Mouse (Mus musculus) neural tube, embryonic 13.5 days (tissue): ENCODE measurements around the gene Mpp6. TPM values are rescaled to one million over a fixed set of nuclear protein-coding genes. Genes with fewer than 3 reads are reported as not detected.

ENCODE experiments used
- ATAC-seq: fragments of 200-750 bp; cut with Nextera tagmentation; 2 replicates; pipeline ENCODE4 v1.8.0; 2017; ENCODE audit warnings: low read depth, mild to moderate bottlenecking, moderate TSS enrichment, moderate library complexity
- H3K27ac ChIP-seq: fragments of 300-500 bp; sonication (generic); replicated peaks from 2 replicates; pipeline ENCODE4 v1.5.1; 2015; ENCODE audit warnings: moderate library complexity, mild to moderate bottlenecking, inconsistent platforms
- H3K27me3 ChIP-seq: fragments of 300-500 bp; sonication (generic); 2 replicates; pipeline ENCODE4 v1.6.1; 2015; ENCODE audit warnings: mild to moderate bottlenecking, inconsistent platforms
- H3K36me3 ChIP-seq: fragments of 300-500 bp; sonication (generic); 2 replicates; pipeline ENCODE4 v1.6.1; 2015; ENCODE audit warnings: mild to moderate bottlenecking, inconsistent platforms
- H3K4me1 ChIP-seq: fragments of 300-500 bp; sonication (generic); replicated peaks from 2 replicates; pipeline ENCODE4 v1.6.1; 2015; ENCODE audit warnings: inconsistent platforms
- H3K4me2 ChIP-seq: fragments of 300-500 bp; sonication (generic); 2 replicates; pipeline ENCODE4 v1.6.1; 2015; ENCODE audit warnings: inconsistent platforms, mild to moderate bottlenecking, moderate library complexity
- H3K4me3 ChIP-seq: fragments of 300-500 bp; sonication (generic); 2 replicates; pipeline ENCODE4 v1.5.1; 2015; ENCODE audit warnings: mild to moderate bottlenecking, inconsistent platforms
- H3K9ac ChIP-seq: fragments of 300-500 bp; sonication (generic); 2 replicates; pipeline ENCODE4 v1.6.1; 2015; ENCODE audit warnings: moderate library complexity, mild to moderate bottlenecking, inconsistent platforms
- H3K9me3 ChIP-seq: fragments of 300-500 bp; sonication (generic); 2 replicates; pipeline ENCODE4 v1.6.1; 2016; ENCODE audit warnings: inconsistent platforms
- WGBS: fragments of 180-500 bp; shearing (Covaris S2); methylation state at CpG from one replicate; pipeline ENCODE4 v1.1.7; 2015; 5-methylcytosine and 5-hydroxymethylcytosine counted together
- polyA plus RNA-seq: library from polyadenylated mRNA; unstranded; fragments of >200 nt; fragmentation: Nextera tagmentation; extraction: Ambion mirVana; gene quantifications from 2 replicates; pipeline ENCODE4 v1.2.1, GENCODE M21; 2015

Mpp6 gene
- polyA plus RNA-seq, 1 experiment from 2014 or later: 59.5 TPM

GRCm38 (mm10) chr6:50237963-50238362 lies 127.9 kb downstream of the Mpp6 start:
- Histone ChIP-seq H3K4me3 (no peak overlapping the region), H3K27me3 (no peaks in the 10 kb centered on the region), H3K27ac (no peak overlapping the region), H3K9ac (no peak overlapping the region), H3K4me2 (no peak overlapping the region), H3K36me3 (peaks cover 4% of the 10 kb centered on the region; the same call in 1 of the 2 replicates), H3K9me3 (no peaks in the 10 kb centered on the region), H3K4me1 (no peaks in the 10 kb centered on the region)
- ATAC-seq: no peak
- WGBS: 80% methylated on average over 2 of the region's 2 CpGs

GRCm38 (mm10) chr6:50239902-50240301 lies 129.9 kb downstream of the Mpp6 start:
- Histone ChIP-seq H3K27me3 (no peaks in the 10 kb centered on the region), H3K4me2 (no peak overlapping the region), H3K4me1 (0 out of 2 replicates have a peak, but pooled peaks cover 4% of the 10 kb centered on the region), H3K27ac (no peak overlapping the region), H3K36me3 (peaks cover 4% of the 10 kb centered on the region; the same call in 1 of the 2 replicates), H3K9me3 (no peaks in the 10 kb centered on the region), H3K9ac (no peak overlapping the region), H3K4me3 (no peak overlapping the region)
- 90% methylated on average over 2 of the region's 2 CpGs for WGBS
- no peak for ATAC-seq

GRCm38 (mm10) chr6:50240437-50240836 lies 130.4 kb downstream of the Mpp6 start:
- H3K27me3 ChIP-seq: no peaks in the 10 kb centered on the region
- no peak overlapping the region for H3K4me3 ChIP-seq
- no peak overlapping the region for H3K9ac ChIP-seq
- H3K9me3 ChIP-seq: no peaks in the 10 kb centered on the region
- ATAC-seq: no peak
- H3K36me3 ChIP-seq: peaks cover 4% of the 10 kb centered on the region; the same call in 1 of the 2 replicates
- 81% methylated on average over 5 of the region's 5 CpGs for whole genome bisulfite sequencing
- no peak overlapping the region for H3K4me2 ChIP-seq
- no peak overlapping the region for H3K27ac ChIP-seq
- H3K4me1 ChIP-seq: 0 out of 2 replicates have a peak, but pooled peaks cover 4% of the 10 kb centered on the region

- Histone ChIP-seq H3K4me1 (0 out of 2 replicates have a peak, but pooled peaks cover 4% of the 10 kb centered on the region), H3K9ac (no peak overlapping the region), H3K36me3 (0 out of 2 replicates have a peak, but pooled peaks cover 9% of the 10 kb centered on the region), H3K27me3 (no peaks in the 10 kb centered on the region), H3K9me3 (no peaks in the 10 kb centered on the region), H3K4me2 (no peak overlapping the region), H3K4me3 (no peak overlapping the region), H3K27ac (no peak overlapping the region)
- no peak for ATAC-seq
- 58% methylated on average over 4 of the region's 4 CpGs for WGBS
Measured at GRCm38 (mm10) chr6:50244126-50244525, 134.1 kb downstream of the Mpp6 start.

GRCm38 (mm10) chr6:50244967-50245366 lies 134.9 kb downstream of the Mpp6 start:
- Histone ChIP-seq H3K27me3 (no peaks in the 10 kb centered on the region), H3K4me1 (0 out of 2 replicates have a peak, but pooled peaks cover 4% of the 10 kb centered on the region), H3K36me3 (0 out of 2 replicates have a peak, but pooled peaks cover 9% of the 10 kb centered on the region), H3K9ac (no peak overlapping the region), H3K4me3 (no peak overlapping the region), H3K27ac (no peak overlapping the region), H3K9me3 (no peaks in the 10 kb centered on the region), H3K4me2 (no peak overlapping the region)
- WGBS: 79% methylated on average over 4 of the region's 4 CpGs
- no peak for ATAC-seq

- Histone ChIP-seq H3K9me3 (no peaks in the 10 kb centered on the region), H3K27ac (no peak overlapping the region), H3K27me3 (no peaks in the 10 kb centered on the region), H3K4me2 (no peak overlapping the region), H3K4me3 (no peak overlapping the region), H3K36me3 (peaks cover 5% of the 10 kb centered on the region; the same call in 1 of the 2 replicates), H3K4me1 (0 out of 2 replicates have a peak, but pooled peaks cover 4% of the 10 kb centered on the region), H3K9ac (no peak overlapping the region)
- no peak for ATAC-seq
- WGBS: 79% methylated on average over 2 of the region's 2 CpGs
Measured at GRCm38 (mm10) chr6:50247356-50247755, 137.3 kb downstream of the Mpp6 start.

GRCm38 (mm10) chr6:50247791-50248190 lies 137.8 kb downstream of the Mpp6 start:
- Histone ChIP-seq H3K4me2 (no peak overlapping the region), H3K4me1 (0 out of 2 replicates have a peak, but pooled peaks cover 4% of the 10 kb centered on the region), H3K9me3 (no peaks in the 10 kb centered on the region), H3K9ac (no peak overlapping the region), H3K36me3 (peaks cover 5% of the 10 kb centered on the region; the same call in 1 of the 2 replicates), H3K4me3 (no peak overlapping the region), H3K27ac (no peak overlapping the region), H3K27me3 (no peaks in the 10 kb centered on the region)
- ATAC-seq: no peak
- WGBS: 89% methylated on average over 4 of the region's 4 CpGs

Other genes with a start within 250 kb of the Mpp6 start
- 68.8 and 72.4 TPM in 2 replicates for gene Gsdme, start 153.6 kb downstream of the Mpp6 start, polyA plus RNA-seq